Mouse (Mus musculus): Measurements from ENCODE around the gene Icosl.
"Not testable (repeated sequence)": the region's sequence is repeated elsewhere in the genome, so short reads cannot be mapped to it uniquely, and the experiment has no call there.

DNA sequence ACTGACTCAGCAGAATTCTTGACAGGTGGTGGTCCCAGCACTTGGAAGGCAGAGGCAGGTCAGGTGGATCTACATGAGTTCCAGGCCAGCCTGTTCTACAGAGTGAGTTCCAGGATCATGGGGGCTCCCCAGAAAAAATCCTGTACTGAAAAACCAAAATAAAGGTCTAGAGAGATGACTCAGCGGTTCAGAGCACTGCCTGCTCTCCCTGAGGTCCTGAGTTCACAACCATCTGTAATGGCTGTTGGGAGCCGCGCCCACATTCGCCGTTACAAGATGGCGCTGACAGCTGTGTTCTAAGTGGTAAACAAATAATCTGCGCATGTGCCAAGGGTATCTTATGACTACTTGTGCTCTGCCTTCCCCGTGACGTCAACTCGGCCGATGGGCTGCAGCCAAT lies 49.1 kb upstream of the Icosl start:
- TF ChIP-seq CTCF, EP300 (IDR thresholded peaks at IDR 0.05; ENCODE audit: low read depth): not testable (repeated sequence)

Measured in liver, embryonic 14.5 days (tissue).